Mouse (Mus musculus) spleen, adult 12 weeks (tissue): Measurements from ENCODE around the gene Yes1.
"Not testable (repeated sequence)": the region's sequence is repeated elsewhere in the genome, so short reads cannot be mapped to it uniquely, and the experiment has no call there.

ENCODE experiments used
- DNase-seq: peaks from one replicate; pipeline ENCODE4 v3.0.0; 2022; ENCODE audit warnings: low spot score

Yes1 gene

GRCm38 (mm10) chr5:32610801-32611340 is at the start of gene Yes1:
Yes1 (plus strand) TSS chr5:32611171.
- DNase-seq = peak; percentile 18

GRCm38 (mm10) chr5:32564697-32565096 is 46.3 kb upstream of the Yes1 start:
- DNase-seq = no peak

DNA sequence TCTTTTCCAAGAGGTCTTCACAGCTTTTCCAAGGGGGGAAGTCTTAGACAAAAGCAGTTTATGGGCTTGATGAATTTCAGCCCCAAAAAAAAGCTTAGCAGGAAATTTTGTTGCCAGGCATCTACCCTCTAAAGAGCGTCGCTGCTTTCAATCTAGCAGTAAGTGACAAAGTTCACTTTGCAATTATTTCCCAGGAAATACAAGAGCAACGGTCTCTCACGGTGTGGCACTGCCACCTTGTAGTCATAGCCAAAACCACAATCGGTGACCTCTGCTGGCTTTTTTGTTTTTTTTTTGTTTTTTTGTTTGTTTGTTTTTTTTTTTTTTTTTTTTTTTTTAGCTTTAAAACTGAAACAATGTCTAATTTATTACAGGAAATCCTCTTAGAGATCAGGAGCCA is 39.2 kb upstream of the Yes1 start:
- DNase-seq = no peak

GRCm38 (mm10) chr5:32588136-32588535 is 22.8 kb upstream of the Yes1 start:
- no peak for DNase-seq

- DNase-seq = no peak
Observed at GRCm38 (mm10) chr5:32593793-32594192, 17.2 kb upstream of the Yes1 start.

GRCm38 (mm10) chr5:32594358-32594757 is 16.6 kb upstream of the Yes1 start:
- no peak for DNase-seq

DNA sequence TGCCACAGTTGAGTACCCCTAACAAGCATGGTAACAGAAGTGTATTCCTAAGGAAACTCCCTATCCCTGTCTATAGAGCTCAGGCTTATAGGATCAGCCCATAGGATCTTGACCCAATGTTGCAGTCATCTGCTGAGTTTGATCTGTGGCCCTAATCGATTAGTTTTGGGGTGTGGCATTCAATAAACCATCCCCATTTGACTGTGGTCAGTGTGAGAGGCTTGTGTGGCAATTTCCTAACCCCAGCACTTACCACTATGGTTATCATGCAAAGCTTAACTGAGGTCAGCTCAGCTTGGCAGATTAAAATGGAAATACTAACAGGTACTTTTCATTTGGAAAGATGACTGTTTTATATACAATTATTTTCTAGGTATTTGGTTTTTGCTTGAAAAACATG is 5.1 kb upstream of the Yes1 start:
- no peak for DNase-seq

GRCm38 (mm10) chr5:32607776-32608355 is 3.1 kb upstream of the Yes1 start:
- no peak for DNase-seq

DNA sequence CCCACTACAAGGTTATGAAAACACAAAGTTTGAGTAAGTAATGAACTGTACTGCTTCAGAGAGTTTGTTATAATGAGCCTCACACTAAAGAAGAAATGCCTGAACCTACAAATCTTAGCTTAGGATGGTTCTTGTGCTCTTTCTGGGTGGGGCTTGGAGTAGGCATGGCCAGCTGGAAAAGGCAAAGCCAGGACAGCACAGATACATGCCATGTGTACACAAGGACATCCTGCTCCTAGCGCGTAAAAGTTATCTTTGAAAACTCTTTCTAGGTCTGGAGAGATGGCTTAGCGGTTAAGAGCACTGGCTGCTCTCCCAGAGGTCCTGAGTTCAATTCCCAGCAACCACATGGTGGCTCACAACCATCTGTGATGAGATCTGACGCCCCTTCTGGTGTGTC is 2.5 kb upstream of the Yes1 start:
- DNase-seq = no peak

- peak; percentile 6 for DNase-seq
Observed at GRCm38 (mm10) chr5:32610064-32610800, 739 bp upstream of the Yes1 start.

DNA sequence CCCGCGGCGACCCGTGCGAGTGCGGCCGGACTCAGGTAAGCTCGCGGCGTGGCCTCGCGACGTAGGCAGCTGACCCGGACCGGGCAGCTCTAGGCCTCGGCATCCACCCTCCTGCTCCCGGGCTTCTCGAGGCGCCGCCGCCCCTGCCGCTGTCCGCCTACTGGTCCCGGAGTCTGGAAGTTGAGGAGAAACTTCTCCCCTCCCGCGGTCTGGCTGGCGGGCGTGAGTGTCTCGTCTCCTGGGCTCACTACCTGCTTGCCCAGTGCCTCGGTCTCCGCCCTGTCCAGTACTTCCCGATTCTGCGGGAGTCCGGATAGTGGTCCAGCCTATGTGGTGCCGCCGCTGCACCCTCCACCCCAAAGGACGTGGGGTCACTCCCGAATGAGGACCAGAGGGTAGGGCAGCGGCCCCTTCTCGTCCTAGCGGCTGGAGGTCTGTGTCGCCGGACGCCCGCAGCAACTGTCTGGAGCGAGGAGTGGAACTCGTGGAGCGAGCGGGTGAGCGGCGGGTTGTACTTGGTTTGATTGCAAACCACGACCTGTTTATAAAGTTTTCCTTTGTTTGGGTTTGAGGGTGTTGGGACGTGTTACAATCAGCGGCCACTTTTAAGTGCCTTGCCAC is 480 bp downstream of the Yes1 start:
- DNase-seq = peak; percentile 1

DNA sequence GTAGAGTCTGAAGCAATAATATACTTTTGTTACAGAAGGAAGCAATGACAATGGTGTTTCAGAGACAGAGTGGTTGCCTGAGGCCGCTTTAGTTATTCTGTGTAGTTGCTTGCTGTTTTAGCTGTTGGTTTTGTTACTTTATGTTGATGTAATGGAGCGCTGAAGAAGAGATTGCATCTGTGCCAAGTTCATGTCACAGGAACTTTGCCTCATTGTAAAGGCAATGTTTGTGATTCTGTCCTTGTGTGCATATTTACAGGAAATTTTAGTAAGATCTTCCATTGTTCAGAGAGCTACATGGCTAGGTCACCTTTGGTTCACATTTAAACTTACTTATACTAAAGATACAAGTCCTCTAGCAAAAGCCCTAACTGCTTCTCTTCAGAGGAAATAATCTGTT is 3.3 kb downstream of the Yes1 start:
- DNase-seq = no peak

DNA sequence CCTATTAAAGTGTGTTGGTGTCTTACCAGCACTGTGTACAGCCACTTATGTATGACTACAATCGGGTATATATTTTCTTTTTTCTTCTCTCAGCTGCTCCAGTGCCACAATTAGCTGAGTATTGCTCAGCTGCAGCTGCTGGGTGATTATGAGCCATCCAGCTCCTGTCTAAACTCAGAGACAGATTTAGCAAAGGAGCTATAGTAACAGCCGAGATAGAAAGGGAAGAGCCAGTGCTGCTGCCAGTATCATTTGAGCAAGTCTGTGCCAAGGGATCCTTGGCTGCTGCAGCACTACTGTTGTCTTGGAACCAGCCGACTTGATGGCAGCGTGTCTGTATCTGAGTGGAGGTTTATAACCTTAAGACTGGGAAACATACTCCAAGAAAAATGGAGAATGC is 3.7 kb downstream of the Yes1 start:
- no peak for DNase-seq

DNA sequence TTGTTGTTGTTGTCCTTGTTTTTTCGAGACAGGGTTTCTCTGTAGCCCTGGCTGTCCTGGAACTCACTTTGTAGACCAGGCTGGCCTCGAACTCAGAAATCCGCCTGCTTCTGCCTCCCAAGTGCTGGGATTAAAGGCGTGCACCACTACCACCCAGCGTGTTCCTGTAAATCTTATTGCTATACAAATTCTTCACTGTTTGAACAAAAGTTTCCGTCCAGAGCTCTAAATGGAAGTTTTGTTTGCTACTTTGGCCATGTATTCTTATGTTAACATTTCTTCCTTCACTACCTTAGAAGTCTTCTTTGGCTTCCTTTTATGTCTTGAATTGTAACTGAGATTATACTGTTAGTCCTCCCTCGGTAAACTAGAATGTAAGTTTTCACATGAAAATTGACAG is 5.5 kb downstream of the Yes1 start:
- not testable (repeated sequence) for DNase-seq

- no peak for DNase-seq
Observed at GRCm38 (mm10) chr5:32617851-32618250, 6.9 kb downstream of the Yes1 start.

- DNase-seq = no peak
Observed at GRCm38 (mm10) chr5:32623649-32624048, 12.7 kb downstream of the Yes1 start.

DNA sequence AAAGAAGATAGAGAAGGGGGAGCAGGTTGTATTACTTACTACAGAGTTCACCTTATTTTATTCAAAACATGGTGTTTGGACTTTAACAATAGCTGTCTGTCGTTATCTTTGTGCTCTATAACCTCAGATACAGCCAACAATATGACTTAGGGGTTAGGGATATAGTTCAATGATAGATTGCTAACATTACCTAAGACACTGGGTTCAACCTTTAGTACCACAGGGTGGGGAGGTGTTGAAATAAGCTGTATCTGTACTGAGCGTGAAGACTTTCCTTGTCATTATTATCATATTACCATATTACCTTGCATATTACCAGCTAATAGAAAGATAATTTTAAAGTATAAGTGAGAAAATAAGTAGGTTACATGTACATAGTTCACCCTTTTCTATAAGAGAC is 13.8 kb downstream of the Yes1 start:
- DNase-seq = no peak

DNA sequence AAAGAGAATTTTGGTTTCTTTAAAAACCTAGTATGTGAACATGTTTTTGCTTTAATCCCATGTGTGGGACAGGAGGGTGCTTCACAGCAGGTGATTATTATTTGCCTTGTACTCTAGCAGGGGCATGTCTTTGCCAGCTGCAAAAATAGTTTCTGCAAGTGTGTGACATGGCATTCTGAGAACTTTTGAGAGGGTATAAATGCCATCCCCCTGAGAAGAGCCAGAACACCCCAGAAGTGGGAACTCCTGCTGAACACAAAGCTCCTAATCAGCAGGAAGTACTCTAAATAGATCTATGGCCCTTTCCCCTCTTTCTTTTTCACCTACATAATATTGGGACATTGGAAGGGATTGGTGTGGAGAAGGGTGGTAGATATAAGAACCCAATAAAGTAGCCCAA is 22.2 kb downstream of the Yes1 start:
- DNase-seq = no peak

GRCm38 (mm10) chr5:32657386-32657785 is 46.4 kb downstream of the Yes1 start:
- DNase-seq = no peak

GRCm38 (mm10) chr5:32682475-32682874 is 71.5 kb downstream of the Yes1 start:
- DNase-seq = no peak

GRCm38 (mm10) chr5:32693411-32693810 is 82.4 kb downstream of the Yes1 start:
- no peak for DNase-seq

DNA sequence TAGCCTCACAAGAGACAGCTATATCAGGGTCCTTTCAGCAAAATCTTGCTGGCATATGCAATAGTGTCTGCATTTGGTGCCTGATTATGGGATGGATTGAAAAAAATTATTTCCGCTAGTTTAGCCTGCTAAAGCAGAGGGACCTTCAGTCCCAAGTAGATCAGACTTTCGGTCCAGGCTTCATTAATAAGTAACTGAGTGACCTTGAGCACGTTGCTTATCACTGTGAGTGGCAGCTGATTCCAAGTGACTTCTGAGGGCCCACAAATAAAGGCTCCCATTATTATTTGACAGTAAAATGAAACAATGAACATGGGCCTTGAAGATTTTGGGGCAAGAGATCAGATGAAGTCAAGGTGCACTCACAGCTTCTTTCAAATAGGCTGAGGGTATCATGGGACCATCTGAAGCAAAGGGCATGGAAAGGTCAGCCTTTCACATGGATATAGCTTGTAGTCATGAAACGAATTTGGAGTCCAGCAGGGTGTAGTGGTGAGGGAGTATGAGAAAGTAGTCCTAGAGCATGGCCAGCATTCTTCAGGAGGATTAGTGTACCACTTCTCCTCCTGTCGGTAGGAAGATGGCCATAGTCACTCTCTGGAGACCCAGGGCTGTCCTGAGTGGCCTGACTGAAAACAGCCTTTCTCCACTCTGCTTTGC is 86.4 kb downstream of the Yes1 start:
- no peak for DNase-seq
